Mouse (Mus musculus) forebrain, embryonic 10.5 days (tissue): ENCODE measurements at regions not wholly inside any gene's neighbourhood (a gene's known extent, or its start where the extent isn't known, plus 50 kb on each side); places are given as distances from the start of the nearest gene placed in this dataset.

Source experiments
- DNase-seq: peaks from one replicate; pipeline ENCODE4 v3.0.0-alpha.2; 2017; ENCODE audit warnings: low spot score; ENCODE audit errors: extremely low spot score
- H3K27ac ChIP-seq: fragments of 300-500 bp; sonication (generic); 2 replicates; pipeline ENCODE4 v1.5.1; 2016; ENCODE audit warnings: mild to moderate bottlenecking
- H3K27me3 ChIP-seq: fragments of 300-500 bp; sonication (generic); 2 replicates; pipeline ENCODE4 v1.6.1; 2016; ENCODE audit warnings: mild to moderate bottlenecking; ENCODE audit not compliant: poor library complexity, severe bottlenecking
- H3K36me3 ChIP-seq: fragments of 300-500 bp; sonication (generic); replicated peaks from 2 replicates; pipeline ENCODE4 v1.6.1; 2016; ENCODE audit warnings: mild to moderate bottlenecking, moderate library complexity
- H3K4me1 ChIP-seq: fragments of 300-500 bp; sonication (generic); 2 replicates; pipeline ENCODE4 v1.6.1; 2016
- H3K4me3 ChIP-seq: fragments of 300-500 bp; sonication (generic); 2 replicates; pipeline ENCODE4 v1.5.1; 2016; ENCODE audit warnings: mild to moderate bottlenecking, moderate library complexity
- H3K9me3 ChIP-seq: fragments of 300-500 bp; sonication (generic); 2 replicates; pipeline ENCODE4 v1.6.1; 2016; ENCODE audit warnings: mild to moderate bottlenecking, moderate library complexity
- WGBS: fragments of 180-500 bp; shearing (Covaris S2); methylation state at CpG from one replicate; pipeline ENCODE4 v1.1.7; 2016; 5-methylcytosine and 5-hydroxymethylcytosine counted together

DNA sequence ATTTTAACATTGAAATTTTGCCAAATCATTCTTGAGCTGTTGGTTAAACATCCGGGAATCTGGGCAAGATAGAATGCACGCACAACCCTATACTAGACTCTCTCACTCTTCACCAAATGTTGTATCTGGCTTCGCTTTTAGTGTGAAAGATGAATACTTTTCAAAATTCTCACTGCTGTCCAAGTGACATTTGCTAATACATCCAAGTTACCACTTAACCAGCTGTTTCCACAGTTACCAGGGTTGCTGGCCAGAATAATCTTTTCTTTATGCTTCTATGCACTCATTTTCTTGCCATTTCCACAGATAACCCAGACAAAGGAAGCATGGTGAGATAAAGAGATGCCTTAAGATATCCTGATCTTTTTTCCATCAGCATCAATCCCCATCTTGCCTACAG, 294.9 kb downstream of the Foxa2 start:
- no peaks in the 10 kb centered on the region for H3K9me3 ChIP-seq
- no peak overlapping the region for H3K4me3 ChIP-seq
- WGBS = 98% methylated on average over 3 of the region's 3 CpGs
- no peaks in the 10 kb centered on the region for H3K27me3 ChIP-seq
- H3K27ac ChIP-seq = no peak overlapping the region
- no peak for DNase-seq
- peaks cover 12% of the 10 kb centered on the region for H3K4me1 ChIP-seq
- H3K36me3 ChIP-seq = no peaks in the 10 kb centered on the region

DNA sequence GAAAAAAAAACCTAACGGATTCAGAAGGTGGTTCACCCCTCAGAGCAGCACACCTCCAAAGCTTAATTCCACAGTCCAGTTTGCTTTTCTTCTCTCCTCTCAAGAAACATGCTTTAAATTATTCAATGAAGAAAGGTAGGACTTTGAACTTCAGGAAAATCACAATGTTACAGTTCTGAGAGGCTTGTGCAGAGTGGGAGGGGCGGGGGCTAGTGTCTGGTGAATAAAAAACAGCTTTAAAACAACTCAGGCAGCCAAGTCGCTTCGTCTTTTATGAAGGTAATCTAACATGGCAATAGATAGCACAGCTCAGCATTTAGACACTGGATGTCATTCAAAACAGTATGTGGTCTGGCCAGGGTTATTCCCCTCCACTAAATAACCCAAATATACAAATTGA, 298.8 kb downstream of the Foxa2 start:
- 66% methylated on average over 4 of the region's 4 CpGs for WGBS
- H3K27me3 ChIP-seq = no peaks in the 10 kb centered on the region
- H3K4me3 ChIP-seq = no peak overlapping the region
- H3K27ac ChIP-seq = no peak overlapping the region
- no peaks in the 10 kb centered on the region for H3K9me3 ChIP-seq
- DNase-seq = no peak
- no peaks in the 10 kb centered on the region for H3K36me3 ChIP-seq
- H3K4me1 ChIP-seq = peaks cover 12% of the 10 kb centered on the region

DNA sequence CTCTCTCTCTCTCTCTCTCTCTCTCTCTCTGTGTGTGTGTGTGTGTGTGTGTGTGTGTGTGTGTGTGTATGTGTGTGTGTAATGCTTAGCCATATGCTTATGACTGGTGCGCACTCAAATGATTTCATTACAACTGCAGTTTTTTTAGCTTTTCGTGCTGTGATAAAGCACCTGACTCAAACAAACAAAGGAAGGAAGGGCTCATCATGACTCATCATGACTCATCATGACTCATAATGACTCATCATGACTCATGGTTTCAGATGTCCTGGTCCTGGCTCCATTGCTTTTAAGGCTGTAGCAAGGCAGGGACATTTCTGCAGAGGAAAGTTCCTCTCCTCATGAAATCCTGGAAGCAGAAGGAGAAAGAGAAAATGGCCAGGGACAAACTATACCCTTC, 302.9 kb downstream of the Foxa2 start:
- peaks cover 12% of the 10 kb centered on the region for H3K4me1 ChIP-seq
- WGBS = 88% methylated on average over 2 of the region's 2 CpGs
- DNase-seq = no peak
- no peaks in the 10 kb centered on the region for H3K27me3 ChIP-seq
- H3K4me3 ChIP-seq = no peak overlapping the region
- H3K9me3 ChIP-seq = no peaks in the 10 kb centered on the region
- H3K36me3 ChIP-seq = no peaks in the 10 kb centered on the region
- H3K27ac ChIP-seq = no peak overlapping the region

DNA sequence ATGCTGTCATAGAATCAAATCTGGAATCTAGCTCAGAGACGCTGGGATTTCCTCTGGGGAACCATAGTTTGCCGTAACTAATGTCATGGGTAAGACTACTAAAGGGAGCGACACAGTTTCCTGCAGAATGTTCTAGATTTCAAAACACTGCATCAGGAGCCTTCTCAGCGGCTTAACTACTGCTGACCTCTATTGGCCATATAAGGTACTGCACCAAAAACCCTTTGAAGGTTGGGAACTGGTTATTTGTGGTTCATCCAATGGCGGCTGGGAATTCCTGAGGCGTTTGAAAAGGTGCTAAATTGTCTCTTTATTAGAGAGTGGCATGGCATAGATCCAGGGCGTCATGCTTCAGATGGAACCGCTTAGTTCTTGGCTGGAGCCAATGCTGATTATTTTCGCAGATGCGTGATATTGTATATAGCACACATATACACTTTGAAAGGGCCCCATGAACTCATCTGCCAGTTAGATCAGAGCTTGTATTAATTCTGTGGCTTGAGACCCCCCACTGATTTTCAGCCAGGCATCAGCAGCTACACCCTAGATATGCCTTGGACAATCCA, 308.4 kb downstream of the Foxa2 start:
- Histone ChIP-seq H3K36me3 (no peaks in the 10 kb centered on the region), H3K4me3 (no peak overlapping the region), H3K9me3 (no peaks in the 10 kb centered on the region), H3K27me3 (no peaks in the 10 kb centered on the region), H3K27ac (no peak overlapping the region), H3K4me1 (no peaks in the 10 kb centered on the region)
- WGBS = 46% methylated on average over 10 of the region's 10 CpGs
- peak; percentile 25 for DNase-seq

DNA sequence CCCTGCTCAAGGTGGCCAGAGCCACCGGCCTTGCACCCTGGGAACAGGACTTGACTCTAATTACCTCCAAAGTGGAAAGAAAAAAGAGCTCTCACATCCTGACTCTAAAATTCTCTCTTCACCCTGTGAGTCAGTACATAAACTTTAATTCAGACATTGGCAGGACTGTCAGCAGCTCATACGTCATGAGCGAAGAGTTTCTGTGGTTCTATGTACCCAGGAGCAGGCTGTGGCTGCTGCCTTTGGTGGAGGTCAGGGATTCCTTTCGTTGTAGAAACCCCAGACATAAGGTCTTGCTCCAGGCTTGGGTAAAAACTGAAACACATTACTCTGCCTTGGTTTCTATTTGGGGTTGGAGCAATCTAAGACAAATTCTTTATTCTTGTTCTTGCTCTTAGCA, 319.4 kb downstream of the Foxa2 start:
- 89% methylated on average over 4 of the region's 4 CpGs for WGBS
- DNase-seq = no peak
- no peak overlapping the region for H3K4me3 ChIP-seq

DNA sequence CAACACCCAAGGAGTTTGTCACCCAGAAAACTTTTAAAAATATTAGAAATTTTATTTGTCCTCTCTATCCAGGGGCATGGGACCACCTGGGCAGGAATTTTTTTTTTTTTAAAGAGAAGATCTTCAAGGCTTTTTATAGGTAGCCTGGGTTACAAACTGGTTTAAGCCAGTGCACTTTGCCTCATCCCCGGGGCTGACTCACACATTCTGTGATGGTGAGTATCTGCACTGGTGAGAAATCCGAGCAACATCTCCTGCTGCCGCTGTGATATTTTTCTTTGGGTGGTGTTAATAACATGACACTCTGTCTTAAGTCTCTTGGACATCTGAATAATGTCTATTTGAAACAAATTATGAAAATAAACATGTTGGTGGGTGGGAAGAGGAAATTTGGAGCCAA, 327.8 kb downstream of the Foxa2 start:
- WGBS = 91% methylated on average over 3 of the region's 3 CpGs
- DNase-seq = no peak

More for the DNA sequence above, 319.4 kb downstream of the Foxa2 start:
- H3K9me3 ChIP-seq = no peaks in the 10 kb centered on the region
- no peaks in the 10 kb centered on the region for H3K4me1 ChIP-seq
- H3K27ac ChIP-seq = no peak overlapping the region
- no peaks in the 10 kb centered on the region for H3K36me3 ChIP-seq
- H3K27me3 ChIP-seq = no peaks in the 10 kb centered on the region

DNA sequence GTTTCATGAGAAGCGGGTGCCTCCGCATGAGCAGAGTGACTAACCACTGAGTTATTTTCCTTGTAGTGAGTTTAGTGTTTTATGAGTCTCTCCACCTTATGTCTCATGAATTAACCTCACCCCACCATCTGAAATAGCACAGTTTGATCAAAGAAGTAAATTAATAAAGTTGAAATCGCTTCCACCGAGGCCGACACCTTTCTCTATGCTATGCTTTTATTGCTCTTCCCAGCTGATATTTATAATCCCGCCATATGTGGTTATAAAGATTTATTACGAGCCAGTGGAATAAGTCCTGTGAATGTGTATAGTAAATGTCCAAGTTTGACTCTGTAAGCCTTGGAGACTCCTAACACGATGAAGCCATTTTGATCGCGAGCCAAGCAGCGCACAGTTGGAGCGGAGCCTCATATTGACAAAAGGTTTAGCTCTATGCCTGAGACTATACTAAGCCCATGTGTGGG, 329.3 kb downstream of the Foxa2 start:
- 95% methylated on average over 12 of the region's 12 CpGs for WGBS
- H3K36me3 ChIP-seq = no peaks in the 10 kb centered on the region
- H3K9me3 ChIP-seq = no peaks in the 10 kb centered on the region
- no peak overlapping the region for H3K27ac ChIP-seq
- no peaks in the 10 kb centered on the region for H3K4me1 ChIP-seq
- no peaks in the 10 kb centered on the region for H3K27me3 ChIP-seq
- no peak for DNase-seq
- no peak overlapping the region for H3K4me3 ChIP-seq

More for the DNA sequence above, 327.8 kb downstream of the Foxa2 start:
- no peaks in the 10 kb centered on the region for H3K27me3 ChIP-seq
- H3K36me3 ChIP-seq = no peaks in the 10 kb centered on the region
- no peaks in the 10 kb centered on the region for H3K4me1 ChIP-seq
- H3K9me3 ChIP-seq = no peaks in the 10 kb centered on the region
- H3K4me3 ChIP-seq = no peak overlapping the region
- no peak overlapping the region for H3K27ac ChIP-seq

DNA sequence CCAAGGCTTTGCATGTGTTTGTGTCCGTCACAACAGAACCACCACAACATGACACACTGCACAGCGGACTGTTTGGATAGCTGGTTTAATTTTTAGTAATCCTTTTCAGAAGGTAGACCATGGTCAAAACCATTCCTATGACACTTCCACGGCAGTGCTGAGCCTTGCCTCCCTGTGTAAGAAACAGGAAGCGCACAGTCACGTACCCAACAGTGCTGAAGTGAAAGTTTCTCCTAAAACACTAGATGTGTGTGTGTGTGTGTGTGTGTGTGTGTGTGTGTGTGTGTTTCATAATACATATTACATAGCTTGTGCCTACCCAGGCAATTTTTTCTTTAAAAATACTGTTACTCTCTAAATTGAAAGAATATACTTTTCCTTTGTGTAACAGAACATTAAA, 331.0 kb downstream of the Foxa2 start:
- no peaks in the 10 kb centered on the region for H3K27me3 ChIP-seq
- WGBS = 92% methylated on average over 5 of the region's 5 CpGs
- H3K4me3 ChIP-seq = no peak overlapping the region
- H3K27ac ChIP-seq = no peak overlapping the region
- H3K9me3 ChIP-seq = no peaks in the 10 kb centered on the region
- H3K36me3 ChIP-seq = no peaks in the 10 kb centered on the region
- no peak for DNase-seq
- H3K4me1 ChIP-seq = no peaks in the 10 kb centered on the region

DNA sequence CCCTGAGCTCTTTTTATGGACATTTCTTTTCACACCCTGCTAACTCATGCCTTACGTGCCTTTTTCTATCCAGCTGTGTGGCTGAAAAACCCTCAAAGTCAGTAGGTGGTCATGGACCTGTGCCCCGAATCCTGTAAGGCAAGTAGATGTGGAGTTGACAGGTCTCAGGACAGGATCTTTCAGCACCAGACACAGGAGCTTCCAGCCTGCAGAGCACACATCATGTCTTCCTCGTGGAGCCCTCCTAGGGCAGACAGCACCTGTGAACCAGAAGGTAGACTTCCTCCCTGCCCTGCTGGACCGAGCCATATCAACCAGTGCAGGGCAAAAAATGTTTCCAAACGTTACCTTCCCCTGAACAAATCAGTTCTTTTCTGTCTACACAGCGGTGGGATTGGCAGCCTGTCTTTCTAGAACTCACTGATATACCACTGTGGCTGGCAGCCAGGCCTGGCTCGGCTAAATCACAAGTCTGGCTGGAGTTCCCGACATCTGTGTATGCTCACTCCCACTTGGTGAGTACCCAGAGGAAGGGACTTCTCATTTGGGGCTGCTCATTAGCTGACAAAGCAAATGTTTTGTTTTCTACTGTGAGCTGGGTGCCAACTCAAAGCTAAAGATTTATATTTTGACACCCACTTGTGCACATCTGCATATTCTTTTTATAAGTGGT, 336.0 kb downstream of the Foxa2 start:
- no peaks in the 10 kb centered on the region for H3K4me1 ChIP-seq
- no peak for DNase-seq
- H3K9me3 ChIP-seq = no peaks in the 10 kb centered on the region
- WGBS = 76% methylated on average over 8 of the region's 8 CpGs
- H3K4me3 ChIP-seq = no peak overlapping the region
- H3K27ac ChIP-seq = no peak overlapping the region
- H3K36me3 ChIP-seq = no peaks in the 10 kb centered on the region
- no peaks in the 10 kb centered on the region for H3K27me3 ChIP-seq

DNA sequence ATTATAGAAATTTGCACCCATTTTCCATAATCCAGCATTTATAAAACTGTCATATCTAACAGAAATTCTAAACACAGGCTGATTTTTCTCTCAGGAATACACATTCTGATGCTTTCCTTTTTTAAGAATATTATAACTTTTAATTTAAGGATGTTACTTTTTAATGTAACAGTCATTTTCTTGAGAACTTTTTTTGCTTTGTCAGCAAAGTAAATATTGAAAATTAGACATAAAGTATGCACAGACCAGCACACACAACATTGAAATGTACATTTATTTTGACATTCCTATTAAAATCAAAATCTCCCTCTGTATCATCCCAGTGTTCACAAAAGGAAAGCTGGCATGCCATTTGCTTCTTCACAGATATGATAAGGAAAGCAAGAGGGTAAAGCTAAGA, 337.0 kb downstream of the Foxa2 start:
- no peaks in the 10 kb centered on the region for H3K9me3 ChIP-seq
- no peaks in the 10 kb centered on the region for H3K4me1 ChIP-seq
- H3K36me3 ChIP-seq = no peaks in the 10 kb centered on the region
- no peak overlapping the region for H3K27ac ChIP-seq
- H3K27me3 ChIP-seq = no peaks in the 10 kb centered on the region
- no peak for DNase-seq
- H3K4me3 ChIP-seq = no peak overlapping the region

DNA sequence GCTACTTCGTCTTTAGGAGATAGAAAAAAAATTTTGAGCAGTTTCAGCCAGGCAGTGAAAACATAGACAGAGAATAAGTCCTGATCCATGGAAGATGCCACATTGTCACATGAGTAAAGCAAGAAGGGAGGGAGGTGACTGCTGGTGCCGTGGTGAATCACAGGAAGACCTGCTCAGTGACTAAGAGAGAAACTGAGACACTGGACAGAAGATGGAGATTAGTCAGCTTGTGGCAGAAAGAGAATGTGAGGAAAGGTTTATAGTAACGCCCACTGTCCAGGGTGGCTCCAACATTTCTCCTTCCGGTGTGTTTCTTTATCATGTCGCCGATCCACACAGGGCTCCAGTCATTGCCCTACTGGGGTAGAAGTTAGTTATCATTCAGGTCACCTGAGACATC, 339.6 kb downstream of the Foxa2 start:
- no peaks in the 10 kb centered on the region for H3K27me3 ChIP-seq
- H3K9me3 ChIP-seq = no peaks in the 10 kb centered on the region
- H3K27ac ChIP-seq = no peak overlapping the region
- 88% methylated on average over 6 of the region's 6 CpGs for WGBS
- no peak overlapping the region for H3K4me3 ChIP-seq
- DNase-seq = no peak
- H3K4me1 ChIP-seq = peaks cover 8% of the 10 kb centered on the region
- H3K36me3 ChIP-seq = no peaks in the 10 kb centered on the region

DNA sequence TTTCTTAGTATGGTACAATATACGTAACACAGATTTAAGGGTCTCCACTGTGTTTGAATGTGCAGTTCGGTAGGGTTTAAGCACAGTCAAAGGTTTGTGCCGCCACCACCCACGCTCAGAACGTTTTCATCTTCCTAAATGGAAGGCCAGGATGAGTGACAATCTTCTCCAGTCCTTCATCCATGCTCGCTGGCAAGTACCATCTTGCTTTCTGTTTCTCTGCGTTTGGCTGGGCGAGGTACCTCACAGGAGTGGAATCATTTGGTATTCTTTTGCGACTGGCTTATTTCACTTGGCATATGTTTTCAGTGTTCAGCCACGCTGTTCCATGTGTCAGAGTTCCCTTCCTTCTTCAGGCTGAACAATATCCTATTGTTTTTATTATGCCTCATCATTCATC, 342.3 kb downstream of the Pax1 start:
- H3K27ac ChIP-seq = no peak overlapping the region
- no peak for DNase-seq
- H3K4me3 ChIP-seq = no peak overlapping the region
- no peaks in the 10 kb centered on the region for H3K9me3 ChIP-seq
- H3K4me1 ChIP-seq = peaks cover 8% of the 10 kb centered on the region
- 90% methylated on average over 10 of the region's 10 CpGs for WGBS
- H3K27me3 ChIP-seq = no peaks in the 10 kb centered on the region
- no peaks in the 10 kb centered on the region for H3K36me3 ChIP-seq

DNA sequence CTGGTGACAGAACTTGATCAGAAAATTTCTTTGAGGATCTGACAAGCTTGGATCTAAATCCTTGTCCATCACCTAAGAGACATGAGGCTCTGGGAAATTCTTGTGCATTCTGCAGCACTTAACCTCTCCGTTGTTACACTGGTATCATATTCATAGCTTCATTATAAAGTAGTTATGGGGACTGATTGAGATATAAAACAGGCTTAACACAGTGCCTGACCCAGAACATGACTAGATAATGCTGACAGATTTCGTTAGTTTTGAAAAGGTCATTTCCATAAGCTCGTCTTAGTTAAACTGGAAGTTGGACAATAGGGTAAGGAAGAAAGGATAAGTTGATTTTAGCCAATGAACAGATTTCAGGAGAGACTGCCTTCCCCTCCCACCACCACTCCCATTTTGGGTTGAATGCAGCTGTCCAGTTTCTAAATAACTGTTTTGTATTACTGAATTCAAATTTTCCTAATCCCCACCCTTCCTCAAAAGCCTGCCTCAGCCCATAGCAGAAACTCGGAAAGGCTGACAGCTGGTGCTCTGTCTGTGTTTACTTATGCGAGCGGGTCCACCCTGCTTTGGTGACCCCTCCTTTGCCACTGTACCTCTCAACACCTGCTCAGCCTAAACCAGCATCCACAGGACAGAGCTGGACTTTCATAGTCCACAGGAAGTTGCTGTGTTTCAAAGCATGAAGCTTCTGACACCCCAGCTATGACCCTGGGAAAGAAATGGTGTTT, 340.8 kb downstream of the Pax1 start:
- Histone ChIP-seq H3K27ac (no peak overlapping the region), H3K36me3 (no peaks in the 10 kb centered on the region), H3K4me1 (peaks cover 8% of the 10 kb centered on the region), H3K27me3 (no peaks in the 10 kb centered on the region), H3K9me3 (no peaks in the 10 kb centered on the region), H3K4me3 (no peak overlapping the region)
- WGBS = 50% methylated on average over 6 of the region's 6 CpGs
- DNase-seq = no peak
